Mouse (Mus musculus) adrenal gland, adult 2 months (tissue): ENCODE results near the gene Pigf. TPM values are rescaled to one million over a fixed set of nuclear protein-coding genes. Genes with fewer than 3 reads are reported as not detected.
A peak's percentile ranks its signal among the peaks of the same experiment; 100 is the strongest.

ENCODE experiments used
- DNase-seq: peaks from one replicate; pipeline ENCODE4 v3.0.0; 2021
- polyA plus RNA-seq: library from polyadenylated mRNA; depleted of rRNA; stranded (reverse); fragments of >200 nt; gene quantifications from 2 replicates; pipeline ENCODE4 v1.2.3, GENCODE M21; 2012
- total RNA-seq, 2 experiments: library from RNA; stranded (reverse); gene quantifications; 2 replicates each; pipeline ENCODE4 v1.2.3; 2021

Gene Pigf
- total and polyA plus RNA-seq, 3 experiments: 1.6 to 18.8 (median 11.6) TPM

- DNase-seq: no peak
Measured at GRCm38 (mm10) chr17:87036141-87037073, 11.2 kb upstream of the Pigf start.

- no peak for DNase-seq
Measured at GRCm38 (mm10) chr17:87024491-87025242, 539 bp downstream of the Pigf start.

- DNase-seq: no peak
Measured at GRCm38 (mm10) chr17:87019692-87020091, 5.5 kb downstream of the Pigf start.

- DNase-seq: peak; percentile 28
Measured at GRCm38 (mm10) chr17:87011301-87012019, 13.7 kb downstream of the Pigf start.

- DNase-seq: no peak
Measured at GRCm38 (mm10) chr17:87008950-87009349, 16.3 kb downstream of the Pigf start.

- no peak for DNase-seq
Measured at GRCm38 (mm10) chr17:86997323-86997722, 27.9 kb downstream of the Pigf start.

GRCm38 (mm10) chr17:86991306-86991705 lies 33.9 kb downstream of the Pigf start:
- DNase-seq: no peak

- peak; percentile 53 for DNase-seq
Measured at GRCm38 (mm10) chr17:86988601-86989184, 36.5 kb downstream of the Pigf start.

GRCm38 (mm10) chr17:86988161-86988560 lies 37.0 kb downstream of the Pigf start:
- DNase-seq: no peak

- no peak for DNase-seq
Measured at GRCm38 (mm10) chr17:86986449-86987138, 38.6 kb downstream of the Pigf start.

- no peak for DNase-seq
Measured at GRCm38 (mm10) chr17:86982497-86982896, 42.7 kb downstream of the Pigf start.

GRCm38 (mm10) chr17:86981701-86982100 lies 43.5 kb downstream of the Pigf start:
- DNase-seq: no peak

GRCm38 (mm10) chr17:86981205-86981604 lies 44.0 kb downstream of the Pigf start:
- DNase-seq: no peak

- DNase-seq: no peak
Measured at GRCm38 (mm10) chr17:86978496-86978895, 46.7 kb downstream of the Pigf start.

- no peak for DNase-seq
Measured at GRCm38 (mm10) chr17:86976387-86976786, 48.8 kb downstream of the Pigf start.

- DNase-seq: no peak
Measured at GRCm38 (mm10) chr17:86973097-86973496, 52.1 kb downstream of the Pigf start.

GRCm38 (mm10) chr17:86971860-86972259 lies 53.3 kb downstream of the Pigf start:
- DNase-seq: no peak

- no peak for DNase-seq
Measured at GRCm38 (mm10) chr17:86971036-86971435, 54.2 kb downstream of the Pigf start.

- no peak for DNase-seq
Measured at GRCm38 (mm10) chr17:86970026-86970750, 55.0 kb downstream of the Pigf start.

GRCm38 (mm10) chr17:86969582-86969981 lies 55.6 kb downstream of the Pigf start:
- DNase-seq: no peak

GRCm38 (mm10) chr17:86968581-86968980 lies 56.6 kb downstream of the Pigf start:
- DNase-seq: no peak
